Mouse (Mus musculus): Measurements from ENCODE around the gene Tex19.2.

Gene Tex19.2

GRCm38 (mm10) chr11:121118577-121118976, at the start of gene Tex19.2:
Tex19.2 (minus strand) TSS chr11:121118677.
- no peak for DNase-seq

- DNase-seq, result no peak
These were observed 45.3 kb upstream of the Tex19.2 start for GRCm38 (mm10) chr11:121163751-121164150.

GRCm38 (mm10) chr11:121160636-121161346, 42.3 kb upstream of the Tex19.2 start:
- no peak for DNase-seq

GRCm38 (mm10) chr11:121159971-121160370, 41.5 kb upstream of the Tex19.2 start, which contains the start of gene Uts2r:
Uts2r (plus strand) TSS chr11:121160271.
- no peak for DNase-seq

- DNase-seq, result no peak
These were observed 38.0 kb upstream of the Tex19.2 start for GRCm38 (mm10) chr11:121156411-121156891.

- no peak for DNase-seq
These were observed 35.7 kb upstream of the Tex19.2 start for GRCm38 (mm10) chr11:121154203-121154602.

- no peak for DNase-seq
These were observed 29.7 kb upstream of the Tex19.2 start for GRCm38 (mm10) chr11:121148193-121148592.

- DNase-seq, result no peak
These were observed 27.4 kb upstream of the Tex19.2 start, which contains the start of gene Tex19.1 for GRCm38 (mm10) chr11:121145865-121146264. Tex19.1 (plus strand) TSS chr11:121146143.

GRCm38 (mm10) chr11:121143325-121144015, 25.0 kb upstream of the Tex19.2 start:
- DNase-seq, result no peak

- no peak for DNase-seq
These were observed 20.3 kb upstream of the Tex19.2 start for GRCm38 (mm10) chr11:121138732-121139131.

GRCm38 (mm10) chr11:121137682-121138081, 19.2 kb upstream of the Tex19.2 start:
- no peak for DNase-seq

GRCm38 (mm10) chr11:121134600-121134999, 16.1 kb upstream of the Tex19.2 start:
- DNase-seq, result no peak

- no peak for DNase-seq
These were observed 11.1 kb upstream of the Tex19.2 start for GRCm38 (mm10) chr11:121129616-121130015.

GRCm38 (mm10) chr11:121127441-121127840, 9.0 kb upstream of the Tex19.2 start:
- no peak for DNase-seq

- DNase-seq, result no peak
These were observed 7.9 kb upstream of the Tex19.2 start for GRCm38 (mm10) chr11:121126395-121126794.

GRCm38 (mm10) chr11:121125522-121126172, 7.2 kb upstream of the Tex19.2 start:
- DNase-seq, result no peak

- no peak for DNase-seq
These were observed 5.0 kb upstream of the Tex19.2 start for GRCm38 (mm10) chr11:121123438-121123837.

GRCm38 (mm10) chr11:121122024-121122670, 3.7 kb upstream of the Tex19.2 start:
- no peak for DNase-seq

- no peak for DNase-seq
These were observed 2.7 kb upstream of the Tex19.2 start for GRCm38 (mm10) chr11:121121151-121121550.

GRCm38 (mm10) chr11:121118106-121118505, 371 bp downstream of the Tex19.2 start:
- no peak for DNase-seq

- DNase-seq, result no peak
These were observed 6.2 kb downstream of the Tex19.2 start for GRCm38 (mm10) chr11:121112091-121112775.

GRCm38 (mm10) chr11:121111601-121112000, 6.9 kb downstream of the Tex19.2 start:
- no peak for DNase-seq
